Mouse (Mus musculus) hindlimb bud, embryonic 11.5 days (tissue): ENCODE results near the gene Tbx15.

ENCODE experiments used
- DNase-seq: peaks from one replicate; pipeline ENCODE4 v3.0.0-alpha.2; 2012; ENCODE audit warnings: low read depth, low spot score; ENCODE audit errors: extremely low spot score

Gene Tbx15

DNA sequence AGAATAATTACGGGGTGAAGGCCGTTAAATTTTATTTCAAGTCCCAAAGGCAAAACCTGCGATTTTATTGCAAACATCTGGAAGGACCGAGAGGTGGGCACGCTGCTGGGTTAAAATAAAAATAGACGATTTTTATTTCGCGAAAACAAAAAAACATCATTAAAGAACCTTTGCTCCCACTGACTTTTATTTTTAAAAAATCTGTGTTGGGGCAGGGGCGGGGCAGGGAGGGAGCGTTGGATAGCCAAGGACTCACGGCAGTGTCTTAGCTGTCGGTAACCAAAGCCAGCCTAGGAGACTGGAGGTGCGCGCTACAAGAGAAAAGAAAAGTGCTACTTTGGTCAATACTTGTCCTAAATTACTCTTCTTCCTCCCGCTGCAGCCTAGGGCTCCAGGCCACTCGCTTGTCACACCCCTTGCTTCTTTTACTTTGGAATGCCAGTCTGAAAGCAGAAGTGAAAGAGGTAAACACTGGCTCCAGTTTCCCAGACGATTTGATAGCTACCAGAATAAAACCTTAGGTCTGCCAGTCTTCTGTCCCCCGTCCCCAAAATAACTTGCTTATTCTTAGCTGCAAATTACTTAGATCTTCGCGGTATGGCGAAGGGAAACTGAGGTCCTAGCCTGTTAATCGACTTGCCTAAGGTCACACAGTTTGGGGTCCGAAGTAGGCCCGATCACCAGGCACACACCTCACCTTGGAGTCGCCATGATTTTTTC, 8.8 kb downstream of the Tbx15 start:
- DNase-seq, result no peak

DNA sequence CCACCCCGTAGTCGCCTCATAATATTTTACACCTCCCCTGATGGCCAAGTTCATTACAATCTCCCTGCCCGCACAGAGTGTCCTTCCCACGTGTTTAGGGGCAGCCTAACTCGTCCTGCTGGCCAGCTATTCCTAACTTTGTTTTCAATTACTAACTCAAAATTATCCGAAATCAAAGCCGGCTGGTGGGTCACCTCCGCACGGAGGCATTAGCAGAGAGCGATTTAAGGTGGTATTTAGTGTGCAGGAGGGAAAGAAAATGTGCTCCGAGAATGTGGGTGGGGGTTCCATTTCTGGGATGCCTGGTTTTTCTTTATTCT, 9.3 kb downstream of the Tbx15 start:
- DNase-seq, result no peak

DNA sequence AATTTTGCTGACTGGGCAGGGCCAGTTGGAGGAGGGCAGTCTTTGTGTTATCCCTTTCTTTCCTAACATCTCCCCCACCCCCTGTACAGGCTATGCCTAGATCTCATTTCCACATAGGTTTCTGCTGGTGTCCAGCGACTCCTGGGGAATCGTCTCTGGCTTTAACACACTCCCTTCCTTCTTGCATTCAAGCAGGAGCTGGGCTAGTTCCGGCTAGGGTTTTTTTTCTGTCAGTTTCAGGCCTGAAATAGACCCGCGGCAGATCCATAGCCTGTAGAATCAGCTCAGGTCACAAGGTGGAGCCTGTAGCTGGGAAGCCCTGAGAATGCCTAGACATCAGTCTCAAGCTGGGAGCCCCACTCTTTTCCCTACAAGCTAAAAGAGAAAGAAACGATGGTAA, 9.7 kb downstream of the Tbx15 start:
- no peak for DNase-seq

DNA sequence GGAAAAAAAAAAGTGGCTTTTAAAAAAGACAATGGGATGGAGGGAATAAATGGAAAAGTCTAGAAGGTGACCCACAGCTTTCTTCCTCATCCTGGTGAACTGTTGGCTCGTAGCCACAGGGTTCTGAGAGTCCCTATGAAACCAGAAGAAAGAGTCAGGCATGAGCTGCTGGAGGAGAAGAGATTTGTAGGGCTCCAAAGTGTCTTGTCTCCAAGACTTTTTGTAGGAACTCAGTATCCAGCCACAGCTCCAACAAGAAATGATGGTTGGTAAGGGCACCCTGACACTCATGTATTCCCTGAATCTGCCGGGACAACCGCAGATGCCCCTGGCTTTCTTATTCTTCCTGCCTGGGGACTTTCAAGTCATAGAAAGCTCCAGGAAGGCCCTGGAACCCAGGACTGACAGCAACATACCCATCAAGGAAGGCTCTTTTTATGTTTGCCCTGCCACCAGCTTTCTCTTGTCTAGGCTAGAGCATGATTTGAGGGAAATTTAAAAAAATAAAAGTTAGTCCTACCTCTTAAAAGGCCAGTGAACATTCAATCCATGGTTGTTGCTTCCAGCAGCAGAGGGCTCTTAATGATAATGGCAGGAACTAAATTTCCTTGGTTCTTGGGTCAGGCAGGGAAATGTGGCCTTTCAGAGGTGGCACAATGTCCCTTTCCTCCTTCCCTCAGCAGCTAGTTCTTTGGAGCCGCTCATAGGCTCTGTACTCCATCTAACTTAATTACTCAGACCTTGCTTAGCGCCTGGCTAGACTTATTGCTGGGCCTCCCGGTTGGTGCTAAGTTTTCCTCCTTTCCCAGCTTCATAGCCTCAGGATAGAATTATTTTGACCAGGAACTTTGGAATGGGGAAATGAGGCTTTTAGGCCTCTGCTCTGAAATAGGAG, 11.3 kb downstream of the Tbx15 start:
- DNase-seq, result no peak

DNA sequence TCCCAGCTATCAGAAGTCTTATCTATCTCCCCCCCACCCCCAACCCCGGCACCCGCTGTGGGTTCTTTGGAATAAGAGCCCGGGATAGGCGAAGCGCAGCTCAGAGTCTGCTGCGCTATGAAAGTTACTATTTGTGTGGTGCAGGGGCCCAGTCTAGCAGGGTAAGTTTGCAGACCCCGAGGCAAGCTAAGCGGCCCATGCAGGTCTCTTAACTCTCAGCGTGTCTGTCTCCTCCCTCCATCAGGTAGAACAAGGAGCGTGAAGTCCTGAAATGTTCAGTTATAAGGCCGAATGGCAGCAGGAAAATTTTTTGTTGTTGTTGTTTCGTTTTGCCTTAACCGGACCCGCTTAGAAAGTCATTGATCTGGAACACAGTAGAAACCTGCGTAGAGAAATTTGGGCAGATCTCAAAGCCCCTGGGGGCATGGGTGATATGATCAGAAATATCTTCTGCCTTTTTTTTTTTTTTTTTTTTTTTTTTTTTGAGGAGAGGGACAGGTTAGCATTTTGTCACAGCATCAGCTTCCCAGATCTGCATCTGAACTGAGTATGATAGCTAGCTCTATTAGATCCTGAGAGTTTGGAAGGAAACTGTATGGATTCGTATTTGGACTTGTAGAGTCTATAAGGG, 12.4 kb downstream of the Tbx15 start:
- DNase-seq, result no peak

DNA sequence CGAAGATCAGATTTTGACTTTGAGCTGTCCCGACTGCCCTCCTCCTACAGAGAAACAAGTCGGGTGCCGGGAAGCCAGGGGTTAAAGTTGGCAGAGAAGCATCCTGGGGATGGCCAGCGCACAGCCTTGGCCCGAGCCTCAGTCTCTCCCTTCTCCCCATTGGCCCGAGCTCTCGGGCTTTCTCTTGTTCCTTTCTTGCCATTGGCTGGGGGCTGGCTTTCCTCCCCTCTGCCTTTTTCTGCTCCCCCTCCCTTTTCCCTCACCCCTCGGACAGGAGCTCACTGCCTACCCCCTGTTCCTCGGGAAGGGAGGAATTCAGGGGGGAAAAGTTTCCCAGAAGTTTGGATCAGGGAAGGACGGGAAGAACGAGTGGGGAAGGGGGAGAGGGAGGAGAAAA, 12.9 kb downstream of the Tbx15 start:
- no peak for DNase-seq

DNA sequence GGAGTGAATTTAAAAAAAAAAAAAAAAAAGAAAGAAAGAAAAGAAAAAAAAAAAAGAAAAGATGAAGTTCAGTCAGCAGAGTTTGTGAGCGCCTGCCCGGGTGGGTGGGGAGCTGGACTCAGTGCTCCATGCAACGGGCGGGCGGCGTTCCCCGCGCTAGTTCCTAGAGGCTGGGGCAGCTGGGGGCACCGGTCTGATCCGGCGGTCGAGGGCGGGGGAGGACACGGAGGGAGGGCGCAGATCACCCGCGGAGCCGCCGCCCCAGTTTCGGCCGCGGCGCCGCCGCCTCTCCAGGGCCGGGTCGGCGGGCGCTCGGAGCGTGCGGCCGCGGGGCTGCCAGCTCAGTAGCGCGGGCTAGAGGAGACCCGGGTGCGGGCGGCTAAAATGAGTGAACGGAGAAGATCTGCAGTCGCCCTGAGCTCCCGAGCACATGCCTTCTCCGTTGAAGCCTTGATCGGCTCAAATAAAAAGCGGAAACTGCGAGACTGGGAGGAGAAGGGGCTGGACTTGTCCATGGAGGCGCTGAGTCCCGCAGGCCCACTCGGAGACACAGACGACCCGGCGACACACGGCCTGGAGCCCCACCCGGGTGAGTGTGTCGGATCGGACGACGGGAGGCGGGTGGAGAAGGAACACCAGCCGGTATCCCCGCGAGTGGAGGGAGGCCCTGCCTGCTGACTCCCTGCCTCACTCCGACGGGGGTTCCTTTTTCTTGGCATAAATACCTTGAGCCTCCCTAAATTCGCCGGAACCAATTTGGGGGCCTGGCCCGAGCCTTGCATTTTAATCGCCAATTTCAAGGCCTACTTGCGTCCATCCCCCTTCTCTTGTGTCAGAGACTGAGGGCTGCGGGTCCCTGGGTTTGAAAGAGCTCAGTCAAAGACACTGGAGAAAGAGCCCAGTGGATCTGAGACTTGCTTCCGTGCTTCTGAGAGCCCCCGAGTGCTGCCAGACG, 13.6 kb downstream of the Tbx15 start:
- DNase-seq, result no peak

DNA sequence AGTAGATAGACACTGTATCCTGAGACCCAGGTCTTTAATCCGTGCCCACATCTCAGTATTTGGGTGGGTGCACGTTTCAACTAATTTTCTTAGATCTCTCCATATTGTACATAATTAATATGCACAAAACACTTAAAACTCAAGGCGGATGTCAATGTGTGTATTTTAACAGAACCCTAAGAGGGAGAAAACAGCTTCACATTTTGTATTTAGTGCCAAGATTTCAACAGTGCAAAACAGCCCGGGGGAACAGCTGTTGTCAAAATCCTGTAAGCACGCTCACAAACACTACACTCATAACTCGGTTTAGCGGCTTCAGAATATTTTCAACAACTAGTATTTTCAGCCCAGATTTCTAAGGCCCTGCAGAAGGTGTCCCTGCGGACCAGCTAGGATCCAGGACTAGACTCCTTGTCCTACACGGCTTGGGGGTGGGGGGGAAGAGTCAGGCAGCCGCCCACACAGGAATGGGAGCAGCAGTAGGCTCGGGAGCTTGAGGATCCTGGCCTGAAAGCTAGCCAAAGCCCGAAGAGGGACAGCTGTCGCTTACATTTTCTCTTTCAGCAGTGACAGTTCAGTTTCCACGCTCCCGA, 14.5 kb downstream of the Tbx15 start:
- no peak for DNase-seq

DNA sequence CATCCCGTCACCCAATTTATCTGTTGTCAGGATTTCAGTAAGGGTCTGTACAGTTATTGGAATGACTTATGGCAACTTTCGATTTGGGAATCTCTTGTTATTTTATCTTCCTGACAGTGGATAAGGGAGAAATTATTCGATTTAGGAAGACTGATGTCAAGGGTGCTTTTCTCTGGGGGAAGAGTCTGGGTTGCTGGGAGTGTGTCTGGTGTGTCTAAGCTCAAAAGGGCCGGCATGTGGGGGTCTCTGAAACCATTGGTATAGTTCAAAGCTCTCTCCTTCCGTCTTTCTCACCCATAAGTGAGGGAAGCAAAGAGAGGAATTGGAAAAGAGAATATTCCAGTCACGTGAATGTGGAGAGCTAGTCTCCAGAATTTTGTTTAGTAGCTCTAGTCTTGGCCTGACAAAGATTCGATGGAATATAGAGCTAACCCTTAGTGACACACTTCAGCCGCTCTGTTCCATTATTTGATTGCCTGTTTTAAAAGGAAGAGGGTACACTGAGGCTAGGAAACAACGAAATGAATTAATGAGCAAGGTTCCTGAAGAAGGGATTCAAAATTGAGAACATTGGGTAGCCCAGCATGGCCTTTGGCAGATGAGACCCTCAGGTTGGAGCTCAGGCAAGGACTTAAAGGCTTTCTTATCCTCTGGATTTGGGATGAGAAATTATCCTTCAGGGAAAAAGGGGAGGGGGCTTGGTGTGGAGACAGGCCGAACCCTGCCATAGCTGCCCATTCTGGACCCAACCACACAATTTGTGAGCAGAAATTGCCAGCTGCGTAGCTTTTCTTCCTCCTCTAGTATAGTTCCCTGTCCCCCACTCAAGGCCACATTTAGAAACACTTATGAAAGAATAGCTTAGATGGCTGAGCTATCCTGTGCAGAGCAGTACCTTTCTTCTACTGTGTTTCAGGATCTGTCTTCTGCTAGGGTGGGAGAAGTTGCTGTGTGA, 15.5 kb downstream of the Tbx15 start:
- no peak for DNase-seq

DNA sequence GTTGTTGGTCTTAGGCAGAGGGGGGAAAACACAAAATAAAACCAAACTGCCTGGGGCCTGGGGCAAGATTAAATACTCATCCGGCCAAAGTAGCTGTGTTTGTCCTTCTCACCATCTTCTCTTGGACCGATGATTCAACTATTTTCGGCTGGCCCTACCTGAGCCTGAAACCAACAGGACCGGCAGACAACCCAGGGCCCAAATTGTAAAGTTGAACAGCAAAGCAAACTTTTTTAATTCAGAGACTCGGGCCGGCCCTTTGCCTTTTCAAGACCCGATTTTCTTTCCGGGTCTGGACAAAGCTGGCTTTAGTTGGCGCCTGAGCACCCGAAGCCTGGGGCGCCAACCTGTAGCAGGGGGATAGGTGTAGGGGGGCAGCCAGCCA, 16.2 kb downstream of the Tbx15 start:
- no peak for DNase-seq

DNA sequence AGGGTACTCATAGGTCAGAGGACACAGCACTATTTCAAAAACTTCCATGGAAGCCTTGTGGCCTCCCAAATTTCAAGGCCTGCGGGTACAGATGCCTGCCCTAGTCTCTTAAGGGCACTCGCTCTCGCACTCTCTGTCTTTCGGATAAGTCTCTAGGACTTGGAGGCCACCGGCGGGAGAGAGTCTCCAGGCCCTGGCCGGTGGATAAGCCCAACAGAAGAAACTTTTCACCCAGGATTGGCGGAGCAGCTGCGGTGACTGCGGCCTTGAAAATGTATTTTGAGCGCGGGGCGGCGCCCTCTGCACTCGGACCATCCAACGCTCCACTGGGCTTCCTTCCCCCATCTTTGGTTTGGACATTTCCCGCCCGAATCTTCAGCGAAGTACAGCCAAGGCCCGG, 16.6 kb downstream of the Tbx15 start:
- no peak for DNase-seq

DNA sequence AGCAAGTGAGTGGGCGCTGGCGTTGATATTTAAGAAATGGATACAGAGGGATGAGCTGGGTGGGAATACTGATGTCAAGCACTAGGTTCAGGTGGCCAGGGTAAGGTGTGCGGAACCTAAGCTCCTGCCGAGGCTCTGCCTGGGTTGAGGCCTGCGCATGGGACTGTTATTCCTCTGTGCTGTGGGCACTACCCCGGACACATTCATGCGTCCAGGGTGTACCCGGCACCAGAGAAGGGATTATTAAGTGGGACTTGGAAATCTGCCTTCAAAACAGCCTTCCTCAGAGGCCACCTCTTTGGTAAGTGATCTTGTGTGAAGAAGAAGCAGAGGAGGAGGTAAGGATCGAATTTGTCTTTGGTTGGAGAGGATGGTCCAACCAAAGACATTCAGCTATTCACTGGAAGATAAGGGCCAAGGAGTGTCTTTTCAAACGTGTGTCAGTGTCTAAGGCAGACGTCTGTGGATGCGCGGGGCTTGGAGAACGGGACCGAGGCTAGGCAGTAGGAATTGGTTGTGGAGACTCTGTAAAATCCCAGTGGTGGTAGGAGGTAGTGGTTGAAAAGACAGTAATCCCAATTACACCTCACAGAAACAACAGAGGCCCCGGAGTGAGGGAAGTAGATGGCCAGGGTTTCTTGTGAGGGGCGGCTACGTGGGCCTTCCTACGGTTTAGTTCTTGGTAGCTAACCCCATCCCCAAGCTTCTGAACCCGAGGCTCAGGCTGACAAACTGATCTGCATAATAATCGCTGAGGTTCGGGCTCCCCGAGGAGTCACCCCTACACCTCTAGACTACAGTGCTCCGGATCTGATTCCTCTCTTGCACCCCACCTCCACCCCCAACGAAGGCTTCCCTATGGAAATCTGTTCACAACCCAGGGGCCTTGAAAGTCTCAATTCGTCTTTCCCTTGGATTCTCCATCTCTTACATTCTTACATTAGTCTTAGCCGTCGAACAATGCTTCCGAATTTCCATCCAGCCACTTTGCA, 17.7 kb downstream of the Tbx15 start:
- no peak for DNase-seq

DNA sequence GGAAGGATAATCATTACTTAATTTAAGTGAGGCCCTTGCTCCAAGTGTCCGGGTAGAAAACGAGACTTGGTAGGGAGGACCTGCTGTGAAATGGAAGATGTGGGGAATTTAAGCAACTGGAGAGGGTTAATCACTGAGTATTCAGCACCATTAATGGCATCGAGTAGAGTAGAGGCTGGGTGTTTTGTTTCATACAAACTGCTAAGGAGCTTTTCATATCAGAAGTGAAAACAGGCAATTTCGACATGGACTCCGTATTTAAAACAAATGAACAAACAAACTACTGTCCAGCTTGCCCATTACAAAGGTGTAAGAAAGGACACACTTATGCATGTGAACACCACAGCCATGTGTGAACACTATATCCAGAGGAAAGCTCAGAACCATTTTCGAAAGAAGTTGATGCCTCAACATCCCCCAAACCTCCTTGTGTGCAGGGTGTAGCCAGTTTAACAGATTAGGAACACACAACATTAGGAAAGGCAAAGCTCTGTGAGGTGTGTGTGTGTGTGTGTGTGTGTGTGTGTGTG, 19.6 kb downstream of the Tbx15 start:
- DNase-seq, result no peak

DNA sequence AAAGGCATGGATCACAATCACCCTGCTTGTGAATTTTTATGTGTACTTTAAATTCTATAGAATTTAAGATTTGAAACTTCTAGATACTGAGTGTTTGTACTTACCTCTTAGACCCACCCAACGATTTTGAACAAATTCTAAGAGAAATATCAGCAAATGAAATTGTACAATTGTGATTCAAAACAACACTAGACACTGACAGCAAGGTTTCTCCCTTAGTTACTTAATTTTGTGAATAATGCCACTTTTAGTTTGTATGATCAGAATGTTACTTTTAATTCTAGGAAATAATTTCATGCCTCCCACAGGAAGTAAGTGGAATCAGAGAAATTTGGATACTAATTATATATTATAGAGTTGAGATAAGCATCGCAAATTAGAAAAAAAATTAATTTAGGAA, 20.2 kb downstream of the Tbx15 start:
- no peak for DNase-seq

DNA sequence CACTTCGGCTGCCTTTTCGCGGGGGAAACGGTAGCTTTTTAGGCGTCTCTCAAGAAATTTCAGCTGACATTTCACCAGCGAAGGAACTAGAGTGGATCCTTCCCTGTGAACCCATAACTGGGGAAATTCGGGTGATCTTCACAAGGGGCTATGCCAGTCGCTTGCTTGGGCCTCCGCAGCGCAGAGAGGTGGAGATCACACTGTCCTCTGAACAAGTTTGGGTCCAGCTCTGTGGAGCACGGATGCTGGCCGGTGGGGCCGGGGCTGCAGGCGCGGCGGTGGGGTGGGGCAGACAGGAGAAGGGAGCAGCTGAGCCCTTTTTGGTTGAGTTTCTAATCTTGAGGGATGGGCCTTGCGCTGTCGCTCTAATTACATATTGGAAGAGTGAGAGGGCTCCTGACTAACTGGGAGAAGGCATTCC, 21.2 kb downstream of the Tbx15 start:
- DNase-seq, result no peak

DNA sequence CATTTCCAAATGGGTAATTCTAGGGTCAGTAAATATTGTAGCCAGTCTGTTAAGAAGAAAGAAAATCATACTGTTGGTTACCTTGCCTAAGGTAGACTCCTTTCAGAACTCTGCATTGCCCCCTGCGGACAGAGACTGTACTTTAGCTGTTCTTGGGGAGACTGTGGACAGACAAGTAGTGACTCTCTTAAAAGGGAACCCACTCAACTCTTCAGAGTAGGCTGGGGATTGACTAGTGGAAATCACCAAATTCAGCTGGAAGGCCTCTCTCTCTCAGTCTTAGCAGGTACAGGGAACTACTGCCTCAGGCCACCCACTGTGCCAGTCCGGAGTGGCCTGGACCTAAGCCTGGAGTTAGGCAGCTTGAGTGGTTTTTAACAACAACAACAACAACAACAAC, 21.8 kb downstream of the Tbx15 start:
- DNase-seq, result no peak

DNA sequence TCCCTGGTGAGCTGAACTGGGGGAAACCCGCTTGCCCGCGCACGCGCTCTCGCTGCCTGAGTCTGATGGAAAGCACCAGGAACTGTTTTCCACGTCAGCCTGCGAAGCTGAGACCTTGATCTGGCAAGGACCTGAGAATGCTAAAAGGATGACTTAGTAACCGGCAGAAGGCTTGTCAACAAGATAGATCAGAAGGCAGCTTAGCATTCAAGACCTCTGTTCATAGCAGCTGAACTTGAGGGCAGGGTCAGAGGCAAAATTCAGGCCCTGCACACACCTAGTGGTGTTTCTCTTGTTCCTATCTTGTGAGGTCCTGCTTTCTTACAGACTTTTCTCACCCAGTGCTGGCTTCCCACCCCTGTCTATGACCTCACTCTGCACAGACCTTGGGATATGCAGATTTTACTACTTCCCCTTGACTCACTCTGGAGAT, 23.3 kb downstream of the Tbx15 start:
- no peak for DNase-seq

DNA sequence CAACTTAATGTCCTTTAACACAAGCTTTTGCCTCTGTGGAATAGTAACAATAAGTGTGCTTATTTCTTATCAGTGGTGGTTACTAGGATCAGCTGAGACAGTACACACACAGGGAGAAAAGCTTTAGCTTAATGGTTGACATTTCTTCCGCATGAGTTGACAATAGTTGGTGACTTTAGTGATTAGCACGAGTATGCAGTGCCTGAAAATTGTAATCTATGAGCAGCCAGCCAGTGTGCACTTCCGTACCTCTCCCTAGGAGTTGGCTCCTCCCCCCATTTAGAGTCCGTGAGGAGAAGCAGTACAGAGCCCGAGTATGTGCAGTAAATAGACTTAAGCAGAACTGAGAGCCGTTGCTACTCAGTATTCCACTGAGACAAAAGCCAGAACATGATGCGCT, 24.5 kb downstream of the Tbx15 start:
- DNase-seq, result no peak
